Mouse (Mus musculus) liver, embryonic 14.5 days (tissue): ENCODE results near the gene Cby3.
A peak's percentile ranks its signal among the peaks of the same experiment; 100 is the strongest.

Experiments
- CTCF ChIP-seq: IDR thresholded peaks from 2 replicates; pipeline ENCODE4 v1.5.1; 2016; ENCODE audit warnings: antibody characterized with exemption, low read depth, control low read depth
- EP300 ChIP-seq: IDR thresholded peaks from 2 replicates; pipeline ENCODE4 v1.6.1; 2016; ENCODE audit warnings: antibody characterized with exemption, low read depth

DNA sequence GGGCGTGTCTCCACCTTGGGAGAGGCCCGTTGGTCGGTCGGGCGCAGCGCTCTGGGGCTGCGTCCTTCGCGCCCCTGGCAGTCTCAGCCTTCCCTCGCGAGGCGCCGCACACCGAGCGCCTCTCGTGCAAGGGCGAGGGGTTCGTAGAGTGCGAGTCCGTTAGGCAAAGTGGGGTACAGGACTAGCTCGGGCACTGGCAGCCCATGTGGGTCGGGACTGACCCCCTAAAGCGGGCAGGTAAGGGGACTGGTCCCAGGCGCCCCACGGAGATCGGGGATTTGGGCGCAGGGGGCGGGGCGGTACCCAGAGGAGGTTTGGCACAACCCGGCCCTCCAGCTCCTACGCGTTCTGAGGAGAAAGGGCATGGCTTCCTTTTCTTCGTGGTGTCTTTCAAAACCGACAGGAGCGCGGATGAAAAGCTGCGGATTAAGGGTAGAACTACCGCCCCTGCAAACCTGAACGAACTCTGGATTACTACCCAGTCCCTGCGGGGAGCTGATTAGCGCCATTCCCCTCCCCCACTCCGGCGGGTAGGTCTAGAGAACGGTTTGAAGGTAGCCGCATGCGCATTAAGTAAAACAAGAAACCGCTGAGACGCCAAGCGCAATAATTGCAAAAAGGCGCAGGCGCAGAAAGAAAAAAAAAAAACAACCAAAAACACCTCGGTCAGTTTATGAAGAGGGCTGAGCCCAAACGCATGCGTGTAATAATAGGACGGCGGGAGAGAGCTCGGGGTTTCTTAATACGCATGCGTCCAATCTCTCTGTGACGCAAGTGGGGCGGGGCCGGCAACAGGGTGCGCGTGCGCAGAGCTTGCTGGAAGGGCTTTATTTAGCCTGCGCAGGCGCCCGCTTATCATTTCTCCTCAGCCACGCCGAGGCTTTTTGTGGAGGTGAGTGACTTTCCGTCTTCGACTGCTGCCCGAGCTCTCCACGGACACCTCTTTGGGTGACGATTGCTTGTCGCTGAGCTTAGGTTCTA, 22.9 kb downstream of the Cby3 start, which contains the start of gene Hnrnph1:
- TF ChIP-seq CTCF (no peak), EP300 (0 out of 2 replicates have a peak, but pooled peaks have one; percentile 13)
